ENCODE assay signal across 1 mouse cellular context in the genomic region with DNA sequence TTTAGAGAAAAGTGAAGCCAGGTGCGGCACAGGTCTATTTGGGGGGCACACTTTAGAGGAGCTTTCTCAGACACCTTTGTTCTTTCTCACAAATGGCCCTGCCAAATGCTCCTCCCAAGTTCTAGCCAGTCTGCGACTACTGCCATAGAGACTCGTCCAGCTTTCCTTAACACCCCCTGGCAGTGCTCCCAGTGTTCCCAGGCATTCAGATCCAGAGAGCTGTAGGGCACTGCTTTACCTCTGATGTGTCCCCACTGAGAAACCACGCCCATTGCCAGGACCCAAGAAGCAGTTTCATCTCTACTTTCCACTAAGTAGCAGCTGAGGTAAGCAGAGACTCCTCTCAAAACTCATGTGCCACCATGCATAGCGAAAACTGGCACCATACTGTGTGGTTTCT.
TF ChIP-seq lines count a peak whose summit lies in the region.

No protein-coding gene starts in this region.

TF ChIP-seq in CH12.LX, 34 proteins besides CTCF, POLR2A, EP300 and RAD21 (continued from another document):
- TF ChIP-seq JUN (IDR thresholded peaks at IDR 0.05; ENCODE audit: insufficient read depth, low read depth, low read length) (no peak), MAFK (IDR thresholded peaks at IDR 0.05; ENCODE audit: insufficient replicate concordance, low read length) (no peak), POLR2AphosphoS2 (IDR thresholded peaks at IDR 0.05; ENCODE audit: low read depth, low read length) (no peak), ZNF384 (IDR thresholded peaks at IDR 0.05; ENCODE audit: low read depth, low read length) (no peak), RCOR1 (conservative IDR thresholded peaks at IDR 0.05; ENCODE audit: low read depth, low read length) (no peak), UBTF (IDR thresholded peaks at IDR 0.05; ENCODE audit: low read depth, low read length) (no peak)
